Mouse (Mus musculus): ENCODE data around the gene Fstl4.

Gene Fstl4

GRCm38 (mm10) chr11:53229011-53229410 is 464.6 kb downstream of the Fstl4 start:
- DNase-seq (ENCODE audit: low spot score), result no peak

- DNase-seq (ENCODE audit: low spot score), result no peak
Measured at GRCm38 (mm10) chr11:53231836-53232235, 467.4 kb downstream of the Fstl4 start.

DNA sequence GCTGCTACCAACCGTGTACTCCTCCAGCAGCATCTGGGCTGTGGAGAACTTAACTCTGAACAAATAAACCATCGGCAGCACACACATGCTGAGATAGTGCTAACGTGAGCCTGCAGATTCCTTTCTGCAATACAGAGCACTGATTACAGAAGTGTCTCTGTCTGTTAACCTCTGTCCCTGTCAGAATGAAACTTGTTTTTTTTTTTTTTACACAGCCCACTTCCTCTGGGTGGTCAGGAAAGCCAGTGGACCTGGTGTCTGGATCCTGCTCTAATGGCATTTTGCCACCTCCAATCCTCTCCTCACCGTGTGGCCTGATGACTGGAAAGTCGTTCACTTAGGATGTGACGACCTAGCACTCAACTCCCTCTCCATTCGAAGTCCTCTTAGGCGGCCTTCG is 469.2 kb downstream of the Fstl4 start:
- DNase-seq (ENCODE audit: low spot score), result no peak

All from spleen, adult 12 weeks (tissue).